9 mouse cellular contexts compared by ENCODE assay signal in the genomic region with DNA sequence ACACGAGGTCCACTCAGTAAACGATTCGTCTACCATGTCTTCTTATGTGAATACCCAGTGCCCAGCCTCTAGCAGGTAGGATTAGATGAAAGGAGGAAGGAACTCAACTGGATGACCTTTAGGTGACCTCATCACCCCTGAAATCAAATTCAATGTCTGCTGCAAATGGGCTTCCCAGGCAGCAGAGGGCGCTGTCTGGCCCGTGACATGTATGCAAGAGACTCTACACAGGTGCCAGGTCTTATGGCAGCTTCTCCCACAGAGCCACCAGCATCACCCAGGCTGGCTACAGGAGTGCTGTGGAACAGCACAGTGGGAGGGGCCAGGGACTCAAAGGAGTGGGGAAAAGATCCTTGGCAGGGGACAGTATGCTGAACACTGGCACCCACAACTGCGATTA.
DNase-seq lines count a peak whose midpoint lies in the region; ATAC-seq and TF ChIP-seq lines count a peak whose summit lies in the region.
"Had no signal": no experiment of that assay in that cellular context is flagged by ENCODE, and none has a peak within 500 bp of the region (broad histone marks: within the 10 kb centered on the region; RNA-seq: fewer than 3 reads in every experiment).

No protein-coding gene starts in this region.

- no peaks in the 10 kb centered on the region for H3K9me3 ChIP-seq in kidney, postnatal 0 days (replicated peaks; ENCODE audit: low read length)
- no peaks in the 10 kb centered on the region for H3K9me3 ChIP-seq in ES-E14 (ENCODE audit: control insufficient read depth, insufficient read depth, low read depth, low read length)
- H3K9me3 ChIP-seq: limb, embryonic 15.5 days had no signal

- ATAC-seq in kidney, postnatal 0 days (replicated peaks; ENCODE audit: low FRiP score, low read depth), result no peak

- no peak for DNase-seq in kidney, postnatal 0 days (ENCODE audit: low spot score)
- DNase-seq in kidney, adult 18-20 months, result no peak
- DNase-seq in B cell, adult 2 months, result peak; percentile 13 to 19
- DNase-seq in ES-E14 (ENCODE audit: low read depth, low spot score), result peak; percentile 59
- DNase-seq in ovary, postnatal 14 days (ENCODE audit: low spot score), result no peak
- no peak for DNase-seq in urinary bladder, postnatal 14 days (ENCODE audit: low spot score)
- DNase-seq: thymus, postnatal 36 days had no signal

- H3K4me3 ChIP-seq in kidney, postnatal 0 days (replicated peaks; ENCODE audit: low read depth, low read length), result no peak overlapping the region
- H3K4me3 ChIP-seq in ES-E14 (ENCODE audit: insufficient read depth in 1 of 2, low read depth in 1 of 2, low read length in 2 of 2, poor library complexity in 1 of 2, severe bottlenecking in 1 of 2), result no peak overlapping the region
- H3K4me3 ChIP-seq in embryonic fibroblast, embryonic 13.5 days (ENCODE audit: insufficient read depth, low read length), result no peak overlapping the region
- H3K4me3 ChIP-seq: limb, embryonic 15.5 days had no signal

- in situ Hi-C loops in ES-E14 (cut with MboI; ENCODE audit: low sequenced_read_pairs in 2 of 2, unreplicated experiment in 2 of 2), result no loop called here

- WGBS in kidney, postnatal 0 days, result 61% methylated on average over 6 of the region's 6 CpGs

- no peaks in the 10 kb centered on the region for H3K36me3 ChIP-seq in kidney, postnatal 0 days (ENCODE audit: insufficient read depth, low read length)
- H3K36me3 ChIP-seq in ES-E14 (ENCODE audit: control insufficient read depth, insufficient read depth, low read length, poor library complexity, severe bottlenecking), result no peaks in the 10 kb centered on the region
- H3K36me3 ChIP-seq: limb, embryonic 15.5 days had no signal

- peak; percentile 37; the same call in 1 of the 2 replicates for TF ChIP-seq CTCF in kidney, postnatal 0 days (IDR thresholded peaks at IDR 0.05; ENCODE audit: low read depth)
- 0 out of 2 replicates have a peak, but pooled peaks have one; percentile 12 for TF ChIP-seq CTCF in embryonic fibroblast, embryonic 13.5 days (IDR thresholded peaks at IDR 0.05; ENCODE audit: borderline replicate concordance, insufficient read depth, low read length)

- peaks cover 9% of the 10 kb centered on the region; the same call in 1 of the 2 replicates for H3K4me1 ChIP-seq in kidney, postnatal 0 days (replicated peaks; ENCODE audit: insufficient read depth, low read length)
- 0 out of 4 replicates have a peak, but pooled peaks cover 0 to 2% of the 10 kb centered on the region in 2 experiments for H3K4me1 ChIP-seq in ES-E14 (ENCODE audit: control insufficient read depth in 2 of 2, insufficient read depth in 2 of 2, low read length in 2 of 2, poor library complexity in 1 of 2)
- no peaks in the 10 kb centered on the region for H3K4me1 ChIP-seq in embryonic fibroblast, embryonic 13.5 days (ENCODE audit: control insufficient read depth, insufficient read depth, low read length)

- no peak for TF ChIP-seq POLR2A in embryonic fibroblast, embryonic 13.5 days (IDR thresholded peaks at IDR 0.05; ENCODE audit: low read depth, low read length)

- H3K9ac ChIP-seq in kidney, postnatal 0 days (ENCODE audit: low read depth, low read length), result no peak overlapping the region
- no peak overlapping the region for H3K9ac ChIP-seq in ES-E14 (ENCODE audit: insufficient read depth, low read depth, low read length, poor library complexity, severe bottlenecking)
- H3K9ac ChIP-seq: limb, embryonic 15.5 days had no signal

- no peak overlapping the region for H3K27ac ChIP-seq in kidney, postnatal 0 days
- no peak overlapping the region for H3K27ac ChIP-seq in ES-E14 (ENCODE audit: insufficient read depth, low read depth, low read length, poor library complexity, severe bottlenecking)
- H3K27ac ChIP-seq in embryonic fibroblast, embryonic 13.5 days (ENCODE audit: insufficient read depth, low read length), result no peak overlapping the region
- H3K27ac ChIP-seq: limb, embryonic 15.5 days had no signal

- peaks cover 20% of the 10 kb centered on the region for H3K27me3 ChIP-seq in kidney, postnatal 0 days (ENCODE audit: insufficient read depth, low read length)

- no peak overlapping the region for H3K4me2 ChIP-seq in kidney, postnatal 0 days (ENCODE audit: low read length)
- H3K4me2 ChIP-seq: limb, embryonic 15.5 days had no signal

TF ChIP-seq in ES-E14, 5 proteins besides CTCF, POLR2A, EP300 and RAD21:
- TF ChIP-seq MAFK (IDR thresholded peaks at IDR 0.05; ENCODE audit: insufficient read depth, low read depth, low read length) (no peak), ZNF384 (IDR thresholded peaks at IDR 0.05; ENCODE audit: low read depth, low read length) (no peak), ZC3H11A (IDR thresholded peaks at IDR 0.05; ENCODE audit: borderline replicate concordance, low read depth, low read length) (no peak), HCFC1 (IDR thresholded peaks at IDR 0.05; ENCODE audit: borderline replicate concordance, insufficient read depth, low read length) (peak; percentile 37; the same call in 1 of the 2 replicates), CHD2 (IDR thresholded peaks at IDR 0.05; ENCODE audit: low read depth, low read length) (no peak)

Comparison
In these comparisons a context has a peak if more than half of its experiments do, and no peak if none do; other contexts are left out.
1. DNase-seq: peak in B cell, adult 2 months (2 of 2) and ES-E14 (single experiment); none in kidney, postnatal 0 days (single experiment), kidney, adult 18-20 months (single experiment), ovary, postnatal 14 days (single experiment) and urinary bladder, postnatal 14 days (single experiment).